Mouse (Mus musculus) bone marrow, adult 2 months (tissue): ENCODE data around the gene Reln. TPM values are rescaled to one million over a fixed set of nuclear protein-coding genes. Genes with fewer than 3 reads are reported as not detected.

ENCODE experiments used
- H3K27ac ChIP-seq: fragments of 200-500 bp; 2 replicates; pipeline ENCODE4 v1.5.1; 2012; ENCODE audit warnings: low read depth, mild to moderate bottlenecking, control low read depth, inconsistent platforms, low read length; ENCODE audit not compliant: control insufficient read depth, poor library complexity, insufficient read depth
- H3K4me1 ChIP-seq: fragments of 200-500 bp; 2 replicates; pipeline ENCODE4 v1.6.1; 2011; ENCODE audit warnings: low read length; ENCODE audit not compliant: control insufficient read depth, insufficient read depth
- H3K4me3 ChIP-seq: fragments of 200-500 bp; replicated peaks from 2 replicates; pipeline ENCODE3; 2011; ENCODE audit warnings: mild to moderate bottlenecking, low read depth, low read length, control low read depth; ENCODE audit not compliant: control insufficient read depth
- CTCF ChIP-seq: fragments of 200-500 bp; IDR thresholded peaks from 2 replicates; pipeline ENCODE4 v1.5.1; 2011; ENCODE audit warnings: low read length, control low read depth; ENCODE audit not compliant: control insufficient read depth, insufficient read depth
- POLR2A ChIP-seq: fragments of 200-500 bp; IDR thresholded peaks from 2 replicates; pipeline ENCODE4 v1.6.1; 2011; ENCODE audit warnings: low read depth, mild to moderate bottlenecking, control low read depth, low read length, borderline replicate concordance; ENCODE audit not compliant: control insufficient read depth
- WGBS: fragments of 180-500 bp; shearing (Covaris S2); methylation state at CpG from one replicate; pipeline ENCODE4 v1.1.7; 2018; 5-methylcytosine and 5-hydroxymethylcytosine counted together
- polyA plus RNA-seq: library from polyadenylated mRNA; stranded (reverse); fragments of >200 nt; gene quantifications from 2 replicates; pipeline ENCODE4 v1.2.4, GENCODE M21; 2011; ENCODE audit warnings: low replicate concordance; ENCODE audit not compliant: missing spikeins, insufficient read depth, insufficient read length

Reln gene
- polyA plus RNA-seq, 1 experiment, result 8.9 TPM

DNA sequence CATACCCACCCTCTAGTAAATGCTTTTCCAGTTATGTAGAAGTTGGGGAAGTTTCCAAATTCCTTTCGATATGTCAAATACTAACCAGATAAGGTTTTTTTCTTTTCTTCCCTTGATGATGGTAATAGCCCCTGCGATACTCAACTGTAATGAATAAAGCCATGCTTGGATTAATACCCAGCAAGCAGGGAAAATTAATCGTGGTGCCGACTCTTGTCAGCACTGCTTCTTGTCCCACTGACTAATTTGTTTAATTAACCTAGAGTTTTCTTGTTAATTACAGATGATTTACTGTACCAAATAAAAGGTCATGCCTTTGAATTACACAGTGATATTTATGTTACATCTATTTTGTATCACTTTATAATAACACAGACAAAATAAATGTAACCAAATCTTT lies 65.3 kb downstream of the Reln start:
- Histone ChIP-seq H3K4me3 (no peak overlapping the region), H3K4me1 (no peaks in the 10 kb centered on the region), H3K27ac (no peak overlapping the region)
- no peak for TF ChIP-seq POLR2A
- no peak for TF ChIP-seq CTCF
- 82% methylated on average over 4 of the region's 4 CpGs for WGBS

DNA sequence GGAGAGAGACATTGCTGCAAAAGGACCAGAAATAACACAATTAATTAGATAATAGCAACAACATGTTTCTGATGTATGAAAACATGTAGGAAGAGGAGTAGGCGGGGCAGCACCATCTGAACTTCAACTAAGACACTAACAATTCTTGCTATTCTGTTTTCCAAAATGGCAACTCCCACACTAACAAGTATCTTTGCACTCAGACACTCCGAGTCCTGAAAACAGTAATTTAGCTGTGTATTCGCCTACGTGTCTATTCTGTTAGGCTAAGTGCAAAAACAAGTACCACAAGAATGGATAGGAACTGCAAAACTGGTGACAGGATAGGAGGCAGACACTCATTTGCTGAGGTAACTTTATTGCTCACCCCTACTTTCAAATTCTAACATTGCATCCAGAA lies 70.4 kb downstream of the Reln start:
- no peak for TF ChIP-seq CTCF
- no peak for TF ChIP-seq POLR2A
- Histone ChIP-seq H3K27ac (no peak overlapping the region), H3K4me3 (no peak overlapping the region), H3K4me1 (no peaks in the 10 kb centered on the region)
- WGBS, result 92% methylated on average over 4 of the region's 4 CpGs

DNA sequence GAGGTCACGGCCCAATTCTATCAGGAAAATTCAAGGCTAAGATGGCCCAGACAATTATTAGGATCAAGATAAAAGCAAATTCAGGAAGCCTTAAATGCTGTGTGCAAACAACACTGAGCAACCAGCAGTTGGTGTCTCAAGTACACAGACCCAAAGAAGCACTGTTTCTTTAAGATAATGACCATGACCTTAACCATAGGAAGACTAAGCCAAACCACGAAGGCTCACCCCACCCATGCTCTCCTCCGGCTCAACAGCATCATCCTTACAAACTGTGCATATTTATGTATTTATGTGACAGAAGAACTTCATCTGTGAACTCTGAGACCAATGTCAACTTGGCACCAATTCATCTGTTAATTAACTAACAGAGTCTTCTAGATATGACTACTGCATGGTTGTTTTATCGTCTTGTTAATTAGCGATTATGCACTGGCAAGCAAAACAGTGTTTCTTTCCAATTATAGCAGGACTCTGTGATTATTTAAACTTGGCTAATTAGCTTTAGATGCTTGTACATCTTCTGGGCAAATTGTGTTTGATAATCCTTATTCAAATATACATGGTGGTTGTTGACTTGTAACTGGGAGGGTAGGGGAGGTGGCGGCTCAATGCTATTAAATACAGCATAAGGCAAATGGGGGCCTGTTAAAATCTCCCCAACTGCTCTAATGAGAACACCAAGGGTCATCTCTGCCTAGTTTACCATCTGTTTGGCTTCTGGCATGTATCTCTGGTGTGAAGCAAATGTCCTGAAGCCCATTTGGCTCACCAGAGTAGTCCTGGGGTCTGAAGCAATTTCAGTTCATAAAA lies 77.8 kb downstream of the Reln start:
- TF ChIP-seq CTCF, result no peak
- no peak for TF ChIP-seq POLR2A
- no peaks in the 10 kb centered on the region for H3K4me1 ChIP-seq
- H3K4me3 ChIP-seq, result no peak overlapping the region
- no peak overlapping the region for H3K27ac ChIP-seq
- WGBS, result 70% methylated on average over 6 of the region's 6 CpGs

DNA sequence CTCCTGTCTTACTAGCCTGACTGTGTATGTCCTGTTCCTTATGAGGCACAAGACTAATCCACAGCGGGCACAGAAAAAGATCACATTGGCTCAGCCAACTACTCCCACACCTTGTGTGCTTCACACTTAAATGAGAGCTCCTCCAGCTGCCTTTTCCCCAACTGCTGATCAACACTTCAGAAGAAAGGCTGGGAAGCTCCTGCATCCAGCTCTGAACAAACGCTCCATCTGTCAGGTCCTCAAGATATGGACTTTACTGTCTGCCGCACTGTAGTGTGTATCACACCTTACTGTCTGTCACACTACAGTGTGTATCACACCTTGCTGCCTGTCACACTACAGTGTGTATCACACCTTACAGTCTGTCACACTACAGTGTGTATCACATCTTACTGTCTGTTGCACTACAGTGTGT lies 82.1 kb downstream of the Reln start:
- no peak overlapping the region for H3K27ac ChIP-seq
- H3K4me1 ChIP-seq, result no peaks in the 10 kb centered on the region
- WGBS, result 85% methylated on average over 3 of the region's 3 CpGs
- H3K4me3 ChIP-seq, result no peak overlapping the region
- TF ChIP-seq POLR2A, result no peak
- TF ChIP-seq CTCF, result no peak

DNA sequence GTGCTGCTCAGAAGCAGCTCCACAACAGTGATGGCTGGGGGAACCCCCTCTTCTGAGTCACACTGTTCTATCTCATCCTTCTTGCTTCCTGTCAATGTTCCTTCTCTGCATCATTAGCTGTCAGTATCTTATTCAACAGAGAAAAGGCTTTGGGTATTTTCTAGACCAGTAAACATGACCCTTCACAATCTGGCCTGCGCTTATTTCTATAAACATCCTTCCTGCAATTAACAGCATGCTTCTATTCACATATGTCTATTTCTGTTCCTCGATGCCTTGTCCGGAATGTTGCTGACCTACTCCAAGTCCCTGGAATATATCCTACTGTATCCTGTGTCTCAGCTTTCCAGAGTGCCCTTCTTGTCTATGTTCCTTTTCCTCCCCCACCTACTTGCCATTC lies 89.2 kb downstream of the Reln start:
- 85% methylated on average over 3 of the region's 3 CpGs for WGBS
- TF ChIP-seq CTCF (no peak), POLR2A (no peak)

DNA sequence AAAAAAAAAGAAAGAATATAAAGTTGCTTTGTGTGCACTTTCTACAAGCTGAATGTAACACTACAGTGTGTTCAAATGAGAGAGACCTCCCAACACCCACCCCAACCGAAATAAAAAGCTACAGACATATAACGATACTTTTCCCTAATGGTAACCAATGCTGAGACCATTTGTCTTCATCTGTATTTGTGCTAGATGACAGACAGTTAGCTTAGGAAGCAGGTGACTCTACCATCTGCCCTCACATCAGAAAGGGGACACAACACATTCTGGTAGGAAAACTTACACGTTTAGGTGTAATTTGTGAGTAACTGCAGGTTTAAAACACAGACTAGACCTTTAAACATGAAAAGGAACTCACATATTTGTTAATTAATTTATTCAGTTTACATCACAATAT lies 90.6 kb downstream of the Reln start:
- WGBS, result 71% methylated on average over 3 of the region's 3 CpGs
- TF ChIP-seq CTCF (no peak), POLR2A (no peak)
- Histone ChIP-seq H3K4me1 (no peaks in the 10 kb centered on the region), H3K4me3 (no peak overlapping the region), H3K27ac (no peak overlapping the region)

More for the DNA sequence above, 89.2 kb downstream of the Reln start:
- no peak overlapping the region for H3K27ac ChIP-seq
- no peaks in the 10 kb centered on the region for H3K4me1 ChIP-seq
- no peak overlapping the region for H3K4me3 ChIP-seq

DNA sequence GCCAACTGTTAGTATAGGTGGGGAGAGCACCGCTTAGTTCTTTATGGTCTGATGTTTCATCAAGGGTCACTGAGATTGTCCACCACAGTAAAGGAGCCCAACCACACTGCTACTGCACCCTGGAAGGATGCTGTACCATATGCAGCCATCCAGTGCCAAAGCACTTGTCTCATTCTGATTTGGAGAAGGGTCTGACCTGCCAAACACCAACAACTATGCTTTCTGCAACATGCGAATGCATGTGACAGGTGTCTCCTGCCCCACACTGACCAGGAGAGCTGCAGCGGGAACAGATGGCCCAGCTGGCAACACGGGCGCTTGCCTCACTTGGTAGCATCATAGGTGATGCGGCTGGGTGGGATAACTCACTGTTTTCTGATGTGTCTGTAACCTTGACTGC lies 91.2 kb downstream of the Reln start:
- 85% methylated on average over 6 of the region's 6 CpGs for WGBS
- Histone ChIP-seq H3K4me3 (no peak overlapping the region), H3K4me1 (no peaks in the 10 kb centered on the region), H3K27ac (no peak overlapping the region)
- TF ChIP-seq CTCF, result no peak
- TF ChIP-seq POLR2A, result no peak

DNA sequence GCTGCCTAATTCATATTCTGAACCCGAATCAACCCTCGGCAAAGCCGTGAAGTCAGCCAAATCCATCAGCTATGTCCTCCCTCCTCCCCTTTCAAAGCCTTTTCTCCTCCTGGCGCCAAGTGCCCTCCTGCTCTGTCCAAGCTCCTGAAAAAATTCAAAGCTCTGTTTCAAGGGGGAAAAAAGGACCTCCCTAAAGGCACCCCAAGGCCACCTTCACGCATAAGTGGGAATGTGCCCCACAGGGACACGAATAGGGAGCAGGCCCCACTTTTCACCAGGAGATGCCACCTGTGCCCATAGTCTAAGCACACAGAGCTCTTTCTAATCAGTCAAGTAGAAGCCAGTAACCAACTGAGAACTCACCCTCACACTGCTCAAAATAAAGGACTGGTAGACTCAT lies 96.7 kb downstream of the Reln start:
- TF ChIP-seq POLR2A (no peak), CTCF (no peak)
- no peak overlapping the region for H3K27ac ChIP-seq
- H3K4me1 ChIP-seq, result no peaks in the 10 kb centered on the region
- WGBS, result 70% methylated on average over 6 of the region's 6 CpGs
- H3K4me3 ChIP-seq, result no peak overlapping the region

DNA sequence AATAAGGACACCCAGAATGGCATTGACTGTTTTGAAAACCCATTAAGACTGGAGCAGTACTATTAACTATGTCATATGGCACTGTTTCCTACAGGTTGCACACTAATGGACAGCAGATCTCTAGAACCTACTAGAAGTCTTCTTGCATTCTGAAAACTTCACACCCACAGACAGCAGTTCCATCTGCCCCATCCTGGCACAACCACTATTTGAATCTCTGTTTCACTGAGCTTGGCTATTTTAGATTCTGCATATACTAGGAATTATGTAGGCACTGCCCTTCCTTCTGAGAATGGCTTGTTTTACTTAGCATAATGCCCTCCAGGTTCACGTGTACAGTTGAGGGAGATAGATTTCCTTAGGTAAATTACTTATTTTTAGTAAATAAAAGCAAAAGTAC lies 99.4 kb downstream of the Reln start:
- WGBS, result 73% methylated on average over 1 of the region's 1 CpGs
- Histone ChIP-seq H3K4me1 (no peaks in the 10 kb centered on the region), H3K27ac (no peak overlapping the region), H3K4me3 (no peak overlapping the region)
- TF ChIP-seq POLR2A (no peak), CTCF (no peak)

DNA sequence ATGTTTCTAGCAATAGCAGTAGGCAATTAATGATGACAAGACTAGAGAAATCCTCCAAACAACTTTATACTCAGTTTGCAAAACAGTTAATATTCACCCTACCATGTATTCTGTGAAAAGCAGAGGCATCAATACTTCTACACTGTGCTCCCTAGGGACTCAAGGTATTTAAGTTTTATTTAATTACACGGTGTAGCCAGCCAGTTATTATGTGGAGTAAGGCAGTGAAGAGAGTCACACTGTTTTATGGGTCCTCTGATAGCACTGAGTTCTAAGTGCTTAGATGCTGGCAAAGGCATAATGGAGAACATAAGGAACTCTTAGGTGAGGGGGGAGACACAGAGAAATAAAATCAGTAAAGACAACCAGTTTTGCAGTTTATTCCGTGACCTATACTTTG lies 101.0 kb downstream of the Reln start:
- H3K4me1 ChIP-seq, result no peaks in the 10 kb centered on the region
- no peak overlapping the region for H3K4me3 ChIP-seq
- H3K27ac ChIP-seq, result no peak overlapping the region
- TF ChIP-seq CTCF (no peak), POLR2A (no peak)
- 73% methylated on average over 2 of the region's 2 CpGs for WGBS
